Mouse (Mus musculus): Measurements from ENCODE around the gene Slc25a30. TPM values are rescaled to one million over a fixed set of nuclear protein-coding genes. Genes with fewer than 3 reads are reported as not detected.
A peak's percentile ranks its signal among the peaks of the same experiment; 100 is the strongest.

The Slc25a30 gene
- polyA plus RNA-seq, 1 experiment from 2014 or later, result 8.9 TPM

DNA sequence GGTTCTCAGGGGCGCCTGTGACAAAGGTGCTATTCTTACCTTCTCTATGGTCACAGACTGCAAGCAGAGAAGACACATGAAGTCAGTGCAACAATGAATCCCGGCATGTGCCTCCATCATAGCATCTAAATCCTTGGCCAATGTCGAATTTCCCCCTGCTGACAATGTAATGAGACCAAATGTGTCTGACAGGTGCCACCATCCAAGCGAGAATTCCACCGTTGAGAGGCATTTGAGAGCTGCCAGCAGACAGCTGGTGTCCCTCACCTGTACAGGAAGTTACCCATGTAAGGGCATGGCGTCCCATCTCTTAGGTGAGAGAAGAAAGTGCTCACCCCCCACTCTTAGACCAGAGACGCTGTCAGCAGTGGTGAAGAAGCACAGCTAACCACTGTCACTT lies 28.4 kb downstream of the Slc25a30 start:
- 80% methylated on average over 7 of the region's 7 CpGs for WGBS

GRCm38 (mm10) chr14:75757821-75758220 lies 29.0 kb downstream of the Slc25a30 start:
- H3K9me3 ChIP-seq (replicated peaks; ENCODE audit: control insufficient read depth, low read length, poor library complexity, severe bottlenecking), result no peaks in the 10 kb centered on the region
- H3K9ac ChIP-seq (ENCODE audit: low read depth, low read length), result no peak overlapping the region
- ATAC-seq, result no peak
- no peak overlapping the region for H3K27ac ChIP-seq (ENCODE audit: low read length)
- no peak overlapping the region for H3K4me2 ChIP-seq (ENCODE audit: low read length)
- H3K36me3 ChIP-seq (ENCODE audit: control insufficient read depth, insufficient read depth, low read length), result 0 out of 2 replicates have a peak, but pooled peaks cover 3% of the 10 kb centered on the region
- no peak overlapping the region for H3K4me3 ChIP-seq (ENCODE audit: low read depth, low read length)
- H3K4me1 ChIP-seq (ENCODE audit: control insufficient read depth, insufficient read depth, low read length), result peaks cover 8% of the 10 kb centered on the region
- H3K27me3 ChIP-seq (ENCODE audit: control insufficient read depth, insufficient read depth, low read depth, low read length), result no peaks in the 10 kb centered on the region; the same call in 1 of the 2 replicates
- WGBS, result 86% methylated on average over 2 of the region's 2 CpGs

More for the DNA sequence above, 28.4 kb downstream of the Slc25a30 start:
- Histone ChIP-seq H3K9ac (ENCODE audit: low read depth, low read length) (no peak overlapping the region), H3K36me3 (ENCODE audit: control insufficient read depth, insufficient read depth, low read length) (0 out of 2 replicates have a peak, but pooled peaks cover 3% of the 10 kb centered on the region), H3K4me1 (ENCODE audit: control insufficient read depth, insufficient read depth, low read length) (peaks cover 2% of the 10 kb centered on the region), H3K27me3 (ENCODE audit: control insufficient read depth, insufficient read depth, low read depth, low read length) (no peaks in the 10 kb centered on the region; the same call in 1 of the 2 replicates), H3K9me3 (replicated peaks; ENCODE audit: control insufficient read depth, low read length, poor library complexity, severe bottlenecking) (no peaks in the 10 kb centered on the region), H3K27ac (ENCODE audit: low read length) (no peak overlapping the region), H3K4me3 (ENCODE audit: low read depth, low read length) (no peak overlapping the region), H3K4me2 (ENCODE audit: low read length) (no peak overlapping the region)
- ATAC-seq, result no peak

DNA sequence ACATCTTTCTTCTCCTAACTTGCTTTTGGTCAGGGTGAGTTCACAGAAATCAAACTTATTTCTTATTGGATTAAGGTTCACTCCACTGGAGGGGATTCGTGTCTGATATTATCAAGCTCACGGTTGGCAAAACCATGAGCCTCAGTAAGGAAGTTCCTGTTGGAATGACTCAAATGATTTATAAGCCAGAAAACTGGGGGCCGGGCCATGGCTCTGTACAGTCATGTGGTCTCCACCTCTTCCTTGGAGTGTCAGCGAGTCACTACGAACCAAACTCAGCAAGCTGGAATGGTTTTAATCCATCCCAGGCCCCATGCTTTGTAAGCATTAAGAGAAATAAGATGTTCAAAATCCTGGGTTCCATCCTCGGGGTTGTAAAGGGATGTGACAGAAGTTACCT lies 29.9 kb downstream of the Slc25a30 start:
- Histone ChIP-seq H3K4me3 (ENCODE audit: low read depth, low read length) (no peak overlapping the region), H3K9me3 (replicated peaks; ENCODE audit: control insufficient read depth, low read length, poor library complexity, severe bottlenecking) (no peaks in the 10 kb centered on the region), H3K27ac (ENCODE audit: low read length) (no peak overlapping the region), H3K4me2 (ENCODE audit: low read length) (no peak overlapping the region), H3K27me3 (ENCODE audit: control insufficient read depth, insufficient read depth, low read depth, low read length) (no peaks in the 10 kb centered on the region; the same call in 1 of the 2 replicates), H3K4me1 (ENCODE audit: control insufficient read depth, insufficient read depth, low read length) (peaks cover 17% of the 10 kb centered on the region), H3K36me3 (ENCODE audit: control insufficient read depth, insufficient read depth, low read length) (0 out of 2 replicates have a peak, but pooled peaks cover 3% of the 10 kb centered on the region), H3K9ac (ENCODE audit: low read depth, low read length) (no peak overlapping the region)
- no peak for ATAC-seq
- 92% methylated on average over 6 of the region's 6 CpGs for WGBS

GRCm38 (mm10) chr14:75753991-75754817 lies 32.6 kb downstream of the Slc25a30 start, which contains the start of gene Cog3:
Gene Cog3, minus strand, starts transcription at chr14:75754517.
- Histone ChIP-seq H3K9me3 (replicated peaks; ENCODE audit: control insufficient read depth, low read length, poor library complexity, severe bottlenecking) (no peaks in the 10 kb centered on the region), H3K4me3 (ENCODE audit: low read depth, low read length) (peak within 1 kb of the TSS; percentile 98), H3K36me3 (ENCODE audit: control insufficient read depth, insufficient read depth, low read length) (no peaks in the 10 kb centered on the region), H3K4me2 (ENCODE audit: low read length) (peak within 1 kb of the TSS; percentile 76), H3K27ac (ENCODE audit: low read length) (peak within 1 kb of the TSS; percentile 86), H3K4me1 (ENCODE audit: control insufficient read depth, insufficient read depth, low read length) (peaks cover 28% of the 10 kb centered on the region), H3K27me3 (ENCODE audit: control insufficient read depth, insufficient read depth, low read depth, low read length) (no peaks in the 10 kb centered on the region; the same call in 1 of the 2 replicates), H3K9ac (ENCODE audit: low read depth, low read length) (peak within 1 kb of the TSS; percentile 91)
- ATAC-seq, result peak; percentile 99
- under 1% methylated on average over 75 of the region's 78 CpGs for WGBS

DNA sequence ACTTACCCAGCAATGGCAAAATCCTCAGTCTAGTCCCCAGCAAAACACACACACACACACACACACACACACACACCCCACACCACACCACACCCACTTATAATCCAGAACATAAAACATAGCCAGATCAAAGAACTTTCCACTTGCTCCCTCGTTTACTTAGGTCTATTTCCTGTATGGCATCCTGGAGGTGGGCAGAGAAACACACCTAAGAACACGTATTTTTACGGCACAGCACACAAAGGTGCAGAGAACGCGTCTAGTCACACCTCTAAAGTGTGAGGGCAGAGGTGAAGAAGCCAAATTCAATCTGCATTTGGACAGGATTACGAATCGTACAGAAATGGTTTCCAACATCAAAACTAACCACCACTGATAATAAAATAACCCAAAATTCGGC lies 33.6 kb downstream of the Slc25a30 start:
- peak overlapping the region; percentile 98 for H3K4me3 ChIP-seq (ENCODE audit: low read depth, low read length)
- no peak for ATAC-seq
- no peaks in the 10 kb centered on the region for H3K9me3 ChIP-seq (replicated peaks; ENCODE audit: control insufficient read depth, low read length, poor library complexity, severe bottlenecking)
- H3K4me2 ChIP-seq (ENCODE audit: low read length), result peak overlapping the region; percentile 76
- no peaks in the 10 kb centered on the region for H3K36me3 ChIP-seq (ENCODE audit: control insufficient read depth, insufficient read depth, low read length)
- H3K27me3 ChIP-seq (ENCODE audit: control insufficient read depth, insufficient read depth, low read depth, low read length), result no peaks in the 10 kb centered on the region; the same call in 1 of the 2 replicates
- peak overlapping the region; percentile 91; the same call in 1 of the 2 replicates for H3K9ac ChIP-seq (ENCODE audit: low read depth, low read length)
- no peak overlapping the region for H3K27ac ChIP-seq (ENCODE audit: low read length)
- peaks cover 28% of the 10 kb centered on the region for H3K4me1 ChIP-seq (ENCODE audit: control insufficient read depth, insufficient read depth, low read length)
- WGBS, result 76% methylated on average over 8 of the region's 8 CpGs

GRCm38 (mm10) chr14:75751040-75751439 lies 35.8 kb downstream of the Slc25a30 start:
- peaks cover 28% of the 10 kb centered on the region for H3K4me1 ChIP-seq (ENCODE audit: control insufficient read depth, insufficient read depth, low read length)
- no peaks in the 10 kb centered on the region for H3K27me3 ChIP-seq (ENCODE audit: control insufficient read depth, insufficient read depth, low read depth, low read length)
- peaks cover 6% of the 10 kb centered on the region; the same call in 1 of the 2 replicates for H3K36me3 ChIP-seq (ENCODE audit: control insufficient read depth, insufficient read depth, low read length)
- no peak overlapping the region for H3K9ac ChIP-seq (ENCODE audit: low read depth, low read length)
- no peaks in the 10 kb centered on the region for H3K9me3 ChIP-seq (replicated peaks; ENCODE audit: control insufficient read depth, low read length, poor library complexity, severe bottlenecking)
- 86% methylated on average over 4 of the region's 4 CpGs for WGBS
- no peak for ATAC-seq
- no peak overlapping the region for H3K4me2 ChIP-seq (ENCODE audit: low read length)
- no peak overlapping the region for H3K4me3 ChIP-seq (ENCODE audit: low read depth, low read length)
- H3K27ac ChIP-seq (ENCODE audit: low read length), result no peak overlapping the region

DNA sequence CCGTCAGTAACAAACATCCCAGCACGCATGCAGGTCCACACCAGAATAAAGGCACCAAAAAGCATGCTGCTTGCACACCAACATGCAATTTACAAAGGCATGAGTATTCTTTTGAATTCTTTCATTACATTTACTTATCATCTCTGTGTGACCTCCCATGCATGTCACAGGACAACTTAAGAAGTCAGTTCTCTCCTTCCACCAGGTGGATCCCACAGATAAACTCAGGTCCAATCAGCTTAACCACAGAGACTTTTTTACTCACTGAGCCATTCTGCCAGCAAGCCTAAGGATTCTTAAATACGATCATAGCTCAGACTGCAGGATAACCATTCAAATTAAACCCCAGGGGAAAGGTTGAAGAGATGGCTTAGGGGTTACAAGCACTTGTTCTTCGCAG lies 37.7 kb downstream of the Slc25a30 start:
- no peaks in the 10 kb centered on the region for H3K27me3 ChIP-seq (ENCODE audit: control insufficient read depth, insufficient read depth, low read depth, low read length)
- H3K4me1 ChIP-seq (ENCODE audit: control insufficient read depth, insufficient read depth, low read length), result peaks cover 28% of the 10 kb centered on the region
- H3K27ac ChIP-seq (ENCODE audit: low read length), result no peak overlapping the region
- no peak overlapping the region for H3K4me3 ChIP-seq (ENCODE audit: low read depth, low read length)
- no peak for ATAC-seq
- no peaks in the 10 kb centered on the region for H3K9me3 ChIP-seq (replicated peaks; ENCODE audit: control insufficient read depth, low read length, poor library complexity, severe bottlenecking)
- 86% methylated on average over 4 of the region's 4 CpGs for WGBS
- H3K36me3 ChIP-seq (ENCODE audit: control insufficient read depth, insufficient read depth, low read length), result peaks cover 6% of the 10 kb centered on the region; the same call in 1 of the 2 replicates
- no peak overlapping the region for H3K4me2 ChIP-seq (ENCODE audit: low read length)
- no peak overlapping the region for H3K9ac ChIP-seq (ENCODE audit: low read depth, low read length)

GRCm38 (mm10) chr14:75747960-75748359 lies 38.9 kb downstream of the Slc25a30 start:
- no peaks in the 10 kb centered on the region for H3K27me3 ChIP-seq (ENCODE audit: control insufficient read depth, insufficient read depth, low read depth, low read length)
- no peak overlapping the region for H3K4me2 ChIP-seq (ENCODE audit: low read length)
- no peak overlapping the region for H3K4me3 ChIP-seq (ENCODE audit: low read depth, low read length)
- H3K9me3 ChIP-seq (replicated peaks; ENCODE audit: control insufficient read depth, low read length, poor library complexity, severe bottlenecking), result no peaks in the 10 kb centered on the region
- no peak overlapping the region for H3K9ac ChIP-seq (ENCODE audit: low read depth, low read length)
- H3K27ac ChIP-seq (ENCODE audit: low read length), result no peak overlapping the region
- no peak for ATAC-seq
- WGBS, result 95% methylated on average over 2 of the region's 2 CpGs
- peaks cover 6% of the 10 kb centered on the region; the same call in 1 of the 2 replicates for H3K36me3 ChIP-seq (ENCODE audit: control insufficient read depth, insufficient read depth, low read length)
- peaks cover 21% of the 10 kb centered on the region for H3K4me1 ChIP-seq (ENCODE audit: control insufficient read depth, insufficient read depth, low read length)

GRCm38 (mm10) chr14:75741904-75742303 lies 44.9 kb downstream of the Slc25a30 start:
- peaks cover 27% of the 10 kb centered on the region for H3K36me3 ChIP-seq (ENCODE audit: control insufficient read depth, insufficient read depth, low read length)
- ATAC-seq, result no peak
- 91% methylated on average over 3 of the region's 3 CpGs for WGBS

More at GRCm38 (mm10) chr14:75741904-75742303, 44.9 kb downstream of the Slc25a30 start:
- Histone ChIP-seq H3K9me3 (replicated peaks; ENCODE audit: control insufficient read depth, low read length, poor library complexity, severe bottlenecking) (no peaks in the 10 kb centered on the region), H3K4me2 (ENCODE audit: low read length) (no peak overlapping the region), H3K27me3 (ENCODE audit: control insufficient read depth, insufficient read depth, low read depth, low read length) (no peaks in the 10 kb centered on the region), H3K4me3 (ENCODE audit: low read depth, low read length) (no peak overlapping the region), H3K4me1 (ENCODE audit: control insufficient read depth, insufficient read depth, low read length) (no peaks in the 10 kb centered on the region), H3K9ac (ENCODE audit: low read depth, low read length) (no peak overlapping the region), H3K27ac (ENCODE audit: low read length) (no peak overlapping the region)
